Mouse (Mus musculus) CD4-positive helper T cell, adult 2 months (primary cell): ENCODE data around the gene Cdk5rap3.

Experiments used
- DNase-seq: peaks from one replicate; pipeline ENCODE4 v3.0.0-alpha.2; 2012; ENCODE audit warnings: low read depth, missing footprints, low spot score

The Cdk5rap3 gene

DNA sequence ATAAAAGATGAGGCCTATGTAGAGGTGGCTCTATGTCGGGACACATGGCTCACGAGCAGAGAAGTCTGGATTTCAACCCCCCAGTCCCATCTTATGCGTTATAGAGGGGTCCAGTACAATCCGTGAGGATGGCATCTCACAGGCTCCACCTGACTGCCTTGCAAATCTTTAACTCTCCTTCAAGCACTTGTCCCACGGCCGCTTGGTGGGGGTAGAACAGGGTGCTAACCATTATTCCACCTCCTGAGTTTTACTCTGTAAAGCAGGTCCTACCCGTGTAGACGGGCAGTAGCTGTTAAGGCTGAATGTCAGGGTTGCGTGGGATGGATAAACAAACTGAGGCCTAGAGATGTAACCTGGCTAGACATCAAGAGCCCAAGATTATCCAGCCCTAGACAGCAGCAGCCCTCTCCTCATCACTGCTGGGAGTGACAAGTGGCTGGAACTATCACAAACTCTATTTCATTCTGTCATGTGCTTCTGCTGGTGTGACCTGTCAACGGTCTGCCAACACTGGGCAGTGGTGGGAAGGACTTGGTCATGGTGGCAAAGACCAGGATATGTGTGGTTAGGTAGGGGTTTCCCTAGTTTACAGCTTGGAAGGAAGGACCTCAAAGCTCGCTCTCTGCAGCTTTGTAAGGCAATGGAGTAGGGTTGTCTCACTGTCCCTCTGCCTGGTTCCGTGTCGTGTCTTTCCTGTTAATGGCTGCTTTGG is 17.4 kb upstream of the Cdk5rap3 start:
- DNase-seq, result no peak

GRCm38 (mm10) chr11:96931327-96932062 is 15.2 kb upstream of the Cdk5rap3 start:
- DNase-seq, result no peak

- DNase-seq, result no peak
Observed at GRCm38 (mm10) chr11:96929766-96930331, 13.6 kb upstream of the Cdk5rap3 start.

- DNase-seq, result no peak
Observed at GRCm38 (mm10) chr11:96929096-96929765, 12.9 kb upstream of the Cdk5rap3 start.

DNA sequence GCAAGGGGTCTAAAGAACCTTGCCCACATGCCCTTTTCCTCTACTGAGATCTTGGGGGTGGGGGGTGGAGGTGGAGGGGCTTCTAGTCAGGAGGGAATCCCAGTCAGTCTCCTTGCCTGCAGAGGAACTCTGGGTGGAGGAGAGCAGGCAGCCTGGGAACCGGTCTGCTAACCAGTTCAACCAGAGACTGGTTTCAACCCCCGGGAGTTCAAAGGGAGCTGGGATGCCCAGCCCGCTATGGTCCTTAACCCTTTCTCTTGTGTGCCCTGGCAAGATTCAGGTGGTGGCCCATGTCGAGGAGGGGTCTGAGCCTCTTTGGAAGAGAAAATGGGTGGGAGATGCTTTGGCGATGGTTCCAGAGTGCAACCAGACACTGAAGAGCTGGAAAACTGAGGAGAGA is 12.4 kb upstream of the Cdk5rap3 start:
- DNase-seq, result no peak

GRCm38 (mm10) chr11:96928088-96928487 is 11.8 kb upstream of the Cdk5rap3 start, which contains the start of gene Prr15l:
Gene Prr15l (plus strand): TSS chr11:96928104.
- no peak for DNase-seq

GRCm38 (mm10) chr11:96926587-96926986 is 10.3 kb upstream of the Cdk5rap3 start:
- no peak for DNase-seq

GRCm38 (mm10) chr11:96925469-96926148 is 9.3 kb upstream of the Cdk5rap3 start:
- DNase-seq, result no peak

DNA sequence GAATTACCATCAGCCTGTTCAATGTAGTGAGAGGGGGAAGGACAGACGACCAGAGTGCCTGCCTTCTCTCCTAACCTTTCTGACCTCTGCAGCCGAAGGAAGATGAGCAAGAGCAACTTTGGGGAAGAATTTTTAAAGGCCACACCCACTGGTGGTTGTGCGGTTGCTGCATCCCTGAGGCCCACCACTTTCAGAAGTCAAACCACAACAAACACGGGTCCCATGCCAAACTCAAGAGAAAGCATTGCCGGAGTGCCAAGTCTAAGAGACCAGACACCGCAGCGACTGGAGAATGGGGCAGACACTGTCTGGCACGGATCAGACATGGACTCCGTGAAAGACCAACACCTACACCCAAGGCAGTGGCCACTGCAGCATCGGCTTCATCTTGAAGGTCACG is 8.6 kb upstream of the Cdk5rap3 start:
- DNase-seq, result peak; percentile 51

GRCm38 (mm10) chr11:96919003-96919402 is 2.7 kb upstream of the Cdk5rap3 start:
- no peak for DNase-seq

DNA sequence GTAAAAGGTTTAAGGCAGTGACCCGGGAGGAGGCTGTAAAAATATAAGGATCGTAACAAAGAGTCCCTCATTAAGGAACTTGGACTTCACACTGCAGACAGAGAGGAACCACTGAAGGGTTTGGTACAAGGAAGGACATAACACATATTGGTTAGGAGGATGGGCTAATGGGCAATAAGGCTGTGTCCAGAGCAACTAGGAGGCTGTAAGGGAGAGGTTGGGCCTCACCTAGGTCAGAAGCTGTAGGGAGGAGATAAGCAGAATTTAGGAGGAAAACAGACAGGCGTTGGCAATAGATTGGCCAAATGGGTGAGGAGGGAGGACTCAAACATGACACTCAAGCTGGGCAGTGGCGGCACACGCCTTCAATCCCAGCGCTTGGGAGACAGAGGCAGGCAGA is 1.1 kb upstream of the Cdk5rap3 start:
- DNase-seq, result no peak

DNA sequence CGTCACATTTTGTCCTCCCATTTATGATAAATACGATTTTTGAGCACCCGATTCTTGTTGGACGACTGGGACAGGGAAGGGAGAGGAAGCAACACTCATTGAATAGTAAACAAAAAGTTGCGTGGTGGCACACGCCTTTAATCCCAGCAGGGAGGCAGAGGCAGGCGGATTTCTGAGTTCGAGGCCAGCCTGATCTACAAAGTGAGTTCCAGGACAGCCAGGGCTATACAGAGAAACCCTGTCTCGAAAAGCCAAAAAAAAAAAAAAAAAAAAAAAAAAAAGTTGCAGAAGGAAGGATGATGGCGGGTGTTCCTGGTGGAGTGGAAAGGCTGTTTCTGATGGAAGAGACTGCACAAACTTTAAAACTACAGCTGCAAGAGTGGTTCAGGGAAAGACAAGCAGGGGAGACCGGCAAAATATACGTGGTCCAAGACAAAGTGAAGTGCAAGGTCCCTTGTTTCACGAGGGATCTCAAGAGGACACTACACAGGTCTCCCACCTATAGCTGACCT is 645 bp upstream of the Cdk5rap3 start:
- DNase-seq, result no peak

- DNase-seq, result peak; percentile 75
Observed at GRCm38 (mm10) chr11:96912682-96913081, 3.6 kb downstream of the Cdk5rap3 start.

DNA sequence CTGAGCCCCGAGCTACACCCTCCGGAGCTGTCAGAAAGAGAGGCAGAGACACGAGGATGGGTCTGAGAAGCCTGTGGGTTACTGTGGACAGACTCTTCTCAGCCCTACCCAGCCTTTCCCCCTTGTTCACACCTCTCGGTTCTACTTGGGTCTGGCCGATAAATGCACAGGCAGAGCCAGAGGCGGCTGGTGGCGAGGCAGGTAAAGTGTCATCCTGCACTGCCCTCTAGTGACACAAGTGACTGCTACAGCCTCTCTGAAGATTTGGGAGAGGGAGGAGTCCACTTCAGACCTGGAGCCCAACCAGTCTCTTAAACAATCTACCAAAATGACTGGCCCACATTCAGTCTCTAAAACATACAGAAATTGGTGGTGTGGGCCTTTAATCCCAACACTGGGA is 6.3 kb downstream of the Cdk5rap3 start:
- DNase-seq, result peak; percentile 78

DNA sequence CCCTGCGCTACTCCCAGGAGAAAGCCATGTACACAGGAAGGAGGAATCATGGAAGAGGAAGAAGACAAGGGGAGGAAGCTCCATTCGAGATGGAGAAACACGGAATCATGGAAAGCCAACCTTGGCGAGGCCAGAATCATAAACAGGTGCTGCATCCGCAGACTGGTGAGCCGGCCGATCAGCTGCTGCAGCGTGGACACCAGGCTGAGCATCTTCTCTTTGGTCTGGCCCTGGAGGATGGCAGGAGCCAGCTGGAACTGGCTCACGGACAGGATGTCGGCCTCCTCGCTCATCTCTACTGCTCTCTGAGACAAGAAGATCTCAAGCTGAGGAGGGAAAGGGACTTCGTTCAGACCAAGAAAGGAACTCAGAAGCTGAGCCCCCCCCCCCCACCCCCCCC is 7.7 kb downstream of the Cdk5rap3 start:
- DNase-seq, result no peak

DNA sequence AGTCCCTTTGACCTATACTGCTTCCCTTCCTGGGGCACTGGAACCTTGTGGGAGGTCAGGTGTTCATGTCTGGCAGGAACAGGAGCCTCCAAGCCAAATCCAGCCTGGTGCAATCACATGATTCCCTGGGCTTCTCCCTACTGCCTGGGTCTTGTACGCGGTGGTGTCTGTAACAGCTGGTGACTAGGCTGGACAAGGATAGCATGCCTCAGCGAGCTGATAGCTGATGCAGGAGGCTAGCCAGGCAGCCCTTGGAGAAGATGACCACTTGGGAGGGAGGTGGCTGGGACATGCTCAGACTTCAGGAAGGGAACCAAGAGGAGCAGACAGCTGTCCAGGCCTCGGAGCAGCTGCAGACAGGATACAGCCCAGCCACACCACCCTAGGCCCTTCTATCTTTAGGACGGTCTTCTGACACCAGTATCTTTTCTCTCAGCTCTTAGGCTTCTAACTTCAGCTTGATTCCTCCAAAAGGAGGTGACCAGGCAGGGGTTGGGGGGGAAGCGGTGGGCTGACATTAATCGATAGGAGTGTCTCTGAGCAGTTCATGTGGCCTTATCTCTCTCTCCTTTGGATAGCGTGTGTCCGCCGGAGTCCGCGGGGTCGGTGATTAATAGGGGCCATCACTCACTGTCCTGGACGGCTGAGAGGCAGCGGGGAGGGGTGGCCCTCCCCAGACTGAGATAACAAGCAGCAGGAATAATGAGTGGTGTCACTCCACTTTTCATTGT is 9.7 kb downstream of the Cdk5rap3 start:
- no peak for DNase-seq

- no peak for DNase-seq
Observed at GRCm38 (mm10) chr11:96902639-96903635, 13.4 kb downstream of the Cdk5rap3 start.

DNA sequence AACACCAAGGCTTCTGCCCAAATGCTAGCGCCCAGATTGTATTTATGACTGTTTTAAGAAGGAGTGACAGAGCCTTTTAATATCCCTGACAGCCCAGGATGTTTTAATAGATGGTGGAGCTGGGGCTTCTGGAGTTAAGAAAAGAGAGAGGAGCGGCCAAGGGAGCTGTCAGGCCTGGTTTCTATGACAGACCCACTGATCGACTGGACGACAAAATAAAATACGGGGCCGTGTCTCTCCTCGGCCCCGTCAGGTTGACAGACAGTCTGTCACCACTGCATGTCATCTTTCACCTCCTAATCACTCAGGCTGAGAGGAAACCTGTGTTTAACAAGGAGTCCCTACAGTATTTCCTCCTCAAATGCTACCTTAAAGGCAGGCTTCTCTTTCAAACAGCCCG is 15.0 kb downstream of the Cdk5rap3 start:
- DNase-seq, result no peak
